Mouse (Mus musculus): Measurements from ENCODE around the gene Uba52.

DNA sequence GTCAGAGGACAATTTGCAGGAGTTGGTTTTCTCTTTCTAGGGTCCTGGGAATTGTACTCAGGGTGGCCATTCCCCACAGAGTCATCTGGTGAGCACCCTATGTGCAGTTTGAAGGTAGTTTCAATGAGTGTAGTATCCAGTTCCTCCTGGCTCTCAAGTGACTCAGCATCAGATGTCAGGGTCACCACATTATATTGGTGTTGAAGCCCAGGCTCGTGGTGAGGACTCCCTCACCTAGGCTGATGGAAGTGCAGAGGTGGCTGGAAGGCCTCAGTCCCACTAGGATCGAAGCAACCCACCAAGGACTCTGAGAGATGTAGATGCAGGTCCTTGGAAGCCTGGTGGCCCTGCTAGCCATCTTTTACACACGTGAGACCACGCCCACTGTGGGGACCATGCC is 35.8 kb upstream of the Uba52 start:
- no peak for TF ChIP-seq POLR2A (IDR thresholded peaks at IDR 0.05; ENCODE audit: low read depth, low read length)
- TF ChIP-seq CTCF (IDR thresholded peaks at IDR 0.05; ENCODE audit: extremely low read depth, insufficient read depth, insufficient read length, insufficient replicate concordance), result no peak
